Mouse (Mus musculus) kidney, postnatal 10 days (tissue): ENCODE data around the gene Cpsf4.
A peak's percentile ranks its signal among the peaks of the same experiment; 100 is the strongest.
"Not testable (repeated sequence)": the region's sequence is repeated elsewhere in the genome, so short reads cannot be mapped to it uniquely, and the experiment has no call there.

ENCODE experiments used
- DNase-seq: peaks from one replicate; pipeline ENCODE4 v3.0.0; 2021; ENCODE audit warnings: mixed read lengths

The Cpsf4 gene

GRCm38 (mm10) chr5:145226453-145226852 is 59.4 kb downstream of the Cpsf4 start:
- no peak for DNase-seq

- not testable (repeated sequence) for DNase-seq
Observed at GRCm38 (mm10) chr5:145229283-145229682, 62.3 kb downstream of the Cpsf4 start.

GRCm38 (mm10) chr5:145230641-145231040 is 63.6 kb downstream of the Cpsf4 start:
- DNase-seq = no peak

GRCm38 (mm10) chr5:145231367-145231871 is 64.4 kb downstream of the Cpsf4 start, which contains the start of gene Zfp655:
Gene Zfp655, plus strand, starts transcription at chr5:145231715.
- peak; percentile 98 for DNase-seq
